Mouse (Mus musculus): ENCODE measurements around the gene Ppm1h. TPM values are rescaled to one million over a fixed set of nuclear protein-coding genes. Genes with fewer than 3 reads are reported as not detected.
A peak's percentile ranks its signal among the peaks of the same experiment; 100 is the strongest.

Gene Ppm1h
- total RNA-seq, 1 experiment from 2014 or later, result 39.7 TPM

- peak; percentile 72 for DNase-seq
These were observed 136.5 kb downstream of the Ppm1h start for GRCm38 (mm10) chr10:122815094-122815493.

GRCm38 (mm10) chr10:122817741-122818140, 139.2 kb downstream of the Ppm1h start:
- DNase-seq, result no peak

DNA sequence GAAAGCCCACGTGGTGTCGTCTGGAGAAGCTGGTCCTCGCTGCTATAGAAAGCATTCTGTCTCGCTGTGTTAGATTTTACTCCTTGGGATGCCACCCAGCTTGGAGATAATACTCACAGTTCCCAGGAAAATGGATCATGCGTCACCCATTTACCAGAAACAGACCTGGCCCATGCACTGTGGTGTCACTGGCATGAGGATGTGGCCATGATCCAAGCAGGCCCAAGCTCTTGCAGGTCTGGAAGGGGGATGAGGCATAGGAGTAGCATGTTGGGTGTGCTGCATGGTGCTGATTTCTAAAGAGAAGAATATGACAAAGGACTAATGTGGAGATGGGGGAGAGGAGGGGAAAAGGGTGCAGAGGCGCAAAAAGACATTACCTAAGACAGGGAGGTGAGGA, 141.2 kb downstream of the Ppm1h start:
- DNase-seq, result no peak

- no peak for DNase-seq
These were observed 143.0 kb downstream of the Ppm1h start for GRCm38 (mm10) chr10:122821549-122821948.

- DNase-seq, result no peak
These were observed 145.1 kb downstream of the Ppm1h start for GRCm38 (mm10) chr10:122823642-122824041.

GRCm38 (mm10) chr10:122826696-122827331, 148.3 kb downstream of the Ppm1h start:
- no peak for DNase-seq

- DNase-seq, result no peak
These were observed 149.3 kb downstream of the Ppm1h start for GRCm38 (mm10) chr10:122827719-122828414.

- no peak for DNase-seq
These were observed 151.2 kb downstream of the Ppm1h start for GRCm38 (mm10) chr10:122829801-122830217.

GRCm38 (mm10) chr10:122830638-122831037, 152.1 kb downstream of the Ppm1h start:
- DNase-seq, result no peak

DNA sequence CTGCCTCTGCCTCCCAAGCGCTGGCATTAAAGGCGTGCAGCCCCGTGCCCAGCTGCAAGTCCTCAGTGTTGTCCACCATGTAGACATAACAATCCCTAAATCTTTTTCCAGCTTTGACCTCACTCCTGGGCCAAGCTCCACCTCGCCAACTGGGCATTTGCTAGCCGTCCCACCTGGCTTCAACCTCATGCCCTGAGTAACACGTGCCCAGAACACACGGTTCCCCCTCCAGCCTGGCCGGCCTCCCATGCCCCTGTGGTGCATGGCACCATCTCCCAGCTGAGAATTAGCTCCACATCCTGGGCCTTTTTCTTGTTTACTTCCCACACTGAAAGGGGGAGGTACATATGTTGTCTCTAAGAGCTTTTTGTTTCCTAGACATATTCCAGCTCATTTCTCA, 163.5 kb downstream of the Ppm1h start:
- peak; percentile 30 for DNase-seq

DNA sequence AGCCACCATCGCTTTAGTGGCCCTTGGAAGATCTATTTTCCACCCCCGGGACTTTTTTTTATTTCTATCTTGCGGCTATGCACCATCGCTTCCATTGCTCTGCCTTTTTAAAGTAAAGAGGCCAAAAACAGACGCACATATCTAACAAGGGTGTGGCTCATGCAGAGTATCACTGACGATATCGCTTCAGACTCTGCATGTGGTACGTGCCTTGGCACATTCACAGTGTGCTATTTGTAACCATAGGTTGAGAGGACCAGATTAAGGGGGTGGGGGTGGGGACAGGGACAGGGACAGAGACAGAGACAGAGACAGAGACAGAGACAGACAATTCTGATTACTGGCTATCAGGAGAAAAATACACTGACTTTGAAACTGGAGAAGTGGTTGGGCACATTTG, 164.4 kb downstream of the Ppm1h start:
- DNase-seq, result no peak

- DNase-seq, result no peak
These were observed 166.9 kb downstream of the Ppm1h start for GRCm38 (mm10) chr10:122845471-122845870.

GRCm38 (mm10) chr10:122846476-122846875, 167.9 kb downstream of the Ppm1h start:
- DNase-seq, result no peak

DNA sequence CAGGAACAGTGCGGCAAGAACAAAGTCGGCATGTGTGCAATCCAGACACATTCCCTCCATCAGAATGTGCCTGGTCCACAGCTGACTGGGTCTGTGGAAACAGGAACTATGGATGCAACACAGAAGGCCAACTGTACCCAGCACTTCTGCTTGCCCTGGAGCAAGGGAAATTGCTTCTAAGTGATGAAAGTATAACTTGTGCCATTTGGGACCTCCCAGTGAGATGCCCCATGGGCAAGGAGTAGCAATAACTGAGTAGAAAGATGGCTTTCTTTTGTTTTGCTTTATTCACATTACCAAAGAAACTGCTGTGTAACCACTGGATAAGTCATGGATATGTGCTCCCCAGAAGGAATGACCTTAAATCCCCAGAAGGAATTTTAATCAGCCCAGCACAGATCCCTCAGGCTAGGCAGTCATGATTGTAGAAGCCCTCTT, 169.5 kb downstream of the Ppm1h start:
- DNase-seq, result no peak

GRCm38 (mm10) chr10:122851267-122852160, 173.0 kb downstream of the Ppm1h start:
- no peak for DNase-seq

- DNase-seq, result no peak
These were observed 176.0 kb downstream of the Ppm1h start for GRCm38 (mm10) chr10:122854571-122854970.

DNA sequence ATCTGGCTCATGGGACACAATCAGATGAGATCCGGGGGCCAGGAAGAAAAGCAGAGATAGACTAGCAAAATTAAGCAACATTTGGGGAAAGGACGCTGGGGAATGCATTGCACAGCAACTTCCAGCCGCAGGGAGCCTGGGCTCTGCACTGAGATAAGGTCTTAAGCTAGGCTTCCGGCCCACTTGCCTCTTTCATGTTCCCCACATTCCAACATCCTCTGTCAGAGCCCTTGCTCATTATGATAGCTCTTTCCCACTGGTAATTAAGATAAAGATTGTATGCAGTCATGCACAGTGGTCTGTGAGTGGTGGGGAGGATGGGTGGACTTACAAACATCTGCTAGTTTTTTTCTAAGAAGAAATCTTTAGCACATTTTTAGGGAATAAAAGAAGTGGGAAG, 176.6 kb downstream of the Ppm1h start:
- DNase-seq, result no peak

- no peak for DNase-seq
These were observed 177.6 kb downstream of the Ppm1h start for GRCm38 (mm10) chr10:122856040-122856764.

- no peak for DNase-seq
These were observed 178.6 kb downstream of the Ppm1h start for GRCm38 (mm10) chr10:122857155-122857554.

DNA sequence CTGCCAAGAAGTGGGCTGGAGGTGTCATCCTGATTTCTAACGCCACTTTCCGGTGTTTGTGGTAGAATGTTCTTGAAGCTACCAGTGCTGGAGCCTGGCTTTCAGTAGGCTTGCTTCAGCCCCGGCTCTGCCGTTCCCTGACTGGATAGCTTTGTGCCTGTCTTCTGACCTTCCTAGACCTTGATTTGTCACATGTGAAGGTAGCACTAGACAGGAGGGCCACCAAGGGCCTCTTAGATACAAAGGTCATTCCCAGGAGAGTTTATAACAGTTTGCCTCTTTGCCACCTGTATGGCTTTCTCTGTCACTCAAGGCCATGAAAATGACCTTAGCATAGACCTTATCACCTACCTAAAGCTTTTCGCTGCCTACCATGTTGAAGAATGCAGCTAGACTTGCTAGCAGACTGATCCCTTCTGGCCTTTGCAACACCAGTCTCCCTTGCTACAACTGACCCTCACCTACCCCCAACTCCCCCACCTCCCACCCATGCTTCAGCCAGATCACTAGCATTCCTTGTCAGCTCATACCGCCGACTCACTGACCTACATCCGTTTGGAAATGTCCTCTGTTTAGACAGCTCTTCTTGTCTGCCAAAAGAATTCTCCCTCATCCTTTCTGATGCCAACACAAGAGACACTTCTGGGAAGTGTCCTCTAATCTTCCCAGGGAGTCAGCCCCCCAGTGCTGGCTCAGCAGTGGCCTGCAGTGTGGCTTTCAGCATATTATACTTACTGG, 180.5 kb downstream of the Ppm1h start:
- DNase-seq, result no peak

GRCm38 (mm10) chr10:122859642-122859997, 181.1 kb downstream of the Ppm1h start:
- DNase-seq, result no peak

- DNase-seq, result no peak
These were observed 181.5 kb downstream of the Ppm1h start for GRCm38 (mm10) chr10:122860076-122860475.

All from adrenal gland, postnatal 25 days (tissue).